Mouse (Mus musculus): ENCODE results near the gene Gm45208. TPM values are rescaled to one million over a fixed set of nuclear protein-coding genes. Genes with fewer than 3 reads are reported as not detected.

Gene Gm45208
- 0.69 and 0.82 TPM in 2 replicates for polyA plus RNA-seq (2015; fragmentation: Nextera tagmentation; extraction: Ambion mirVana)

DNA sequence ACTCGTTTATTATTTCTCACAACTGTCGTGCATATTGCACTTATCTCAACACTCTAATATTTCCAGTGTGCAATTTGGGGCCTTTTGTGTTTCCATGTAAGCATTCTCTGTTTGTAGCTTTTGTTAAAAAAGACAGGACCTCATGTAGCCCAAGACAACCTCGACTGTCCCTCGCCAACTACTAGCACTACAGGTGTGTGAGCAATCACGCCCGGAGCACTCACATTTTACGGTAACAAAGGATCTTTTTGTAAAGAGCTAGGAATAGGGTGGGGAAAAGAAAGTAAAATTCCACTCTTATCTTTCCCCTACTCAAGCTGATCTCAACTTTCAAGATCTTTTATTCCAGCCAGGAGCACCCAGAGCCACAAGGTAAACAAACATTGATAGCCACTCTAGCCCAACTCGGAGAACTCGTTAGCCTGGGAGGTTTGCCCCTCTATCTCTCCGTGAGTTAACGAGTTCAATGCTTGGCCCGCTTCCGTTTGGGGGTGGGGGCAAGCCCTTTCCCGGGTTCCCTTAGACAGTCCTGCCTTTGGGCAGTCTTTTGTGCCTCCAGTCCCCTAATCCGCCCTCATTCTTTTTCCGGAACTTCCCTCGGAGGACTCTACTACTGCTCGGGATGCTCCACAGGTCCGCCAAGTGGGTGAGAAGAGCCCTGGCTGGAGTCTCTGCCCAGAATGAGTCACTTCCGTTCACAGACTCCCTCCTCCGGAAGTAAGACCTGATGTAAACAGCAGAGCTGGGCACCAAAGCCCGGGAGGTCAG, at the start of gene Gm45208:
Gene Gm45208 (plus strand): TSS at position 732 of the 768 bp plus-strand sequence.

DNA sequence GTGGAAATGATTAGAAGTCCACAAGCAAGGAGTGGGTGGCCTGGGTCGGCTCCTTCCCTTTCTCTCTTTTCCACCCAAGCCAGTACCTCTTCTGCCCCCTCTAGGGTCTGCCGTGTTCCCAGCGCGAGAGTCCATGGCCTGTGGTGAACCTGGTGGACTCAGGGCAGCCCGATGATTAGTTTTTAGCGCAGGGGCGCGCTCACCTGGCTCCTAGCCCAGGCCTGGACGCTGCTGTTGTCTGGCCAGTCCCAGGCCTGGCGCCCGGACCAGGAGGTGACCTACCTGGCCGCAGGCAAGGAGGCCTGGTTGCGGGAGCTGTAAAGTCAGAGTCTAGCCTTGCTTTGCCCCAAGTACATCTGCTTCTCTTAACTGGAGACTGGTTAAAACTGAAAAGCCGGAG, 41.2 kb upstream of the Gm45208 start, which contains the start of gene Magix:
Gene Magix (minus strand): TSS at position 388 of the 400 bp plus-strand sequence.

DNA sequence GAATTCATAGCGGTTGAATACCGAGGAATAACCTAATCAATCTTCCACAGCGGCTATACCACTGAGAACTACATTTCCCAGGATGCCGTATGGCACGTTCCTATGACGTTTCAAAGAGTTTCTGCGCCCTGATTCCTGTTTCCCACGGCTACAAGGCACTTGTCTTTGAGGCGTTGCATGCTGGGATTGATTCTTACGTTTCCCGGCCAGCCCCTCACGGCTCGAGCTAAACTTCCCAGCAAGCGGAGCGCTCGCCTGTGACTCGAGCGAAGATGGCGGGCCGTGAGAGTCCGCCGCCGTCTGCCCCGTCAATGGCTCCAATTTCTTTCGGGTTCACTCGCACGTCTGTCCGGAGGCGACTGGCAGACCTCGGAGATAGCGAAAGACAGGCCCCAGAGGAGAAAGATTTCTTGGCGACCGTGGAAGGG, 25.1 kb upstream of the Gm45208 start, which contains the start of gene Gpkow:
Gene Gpkow (plus strand): TSS at position 178 of the 428 bp plus-strand sequence.

DNA sequence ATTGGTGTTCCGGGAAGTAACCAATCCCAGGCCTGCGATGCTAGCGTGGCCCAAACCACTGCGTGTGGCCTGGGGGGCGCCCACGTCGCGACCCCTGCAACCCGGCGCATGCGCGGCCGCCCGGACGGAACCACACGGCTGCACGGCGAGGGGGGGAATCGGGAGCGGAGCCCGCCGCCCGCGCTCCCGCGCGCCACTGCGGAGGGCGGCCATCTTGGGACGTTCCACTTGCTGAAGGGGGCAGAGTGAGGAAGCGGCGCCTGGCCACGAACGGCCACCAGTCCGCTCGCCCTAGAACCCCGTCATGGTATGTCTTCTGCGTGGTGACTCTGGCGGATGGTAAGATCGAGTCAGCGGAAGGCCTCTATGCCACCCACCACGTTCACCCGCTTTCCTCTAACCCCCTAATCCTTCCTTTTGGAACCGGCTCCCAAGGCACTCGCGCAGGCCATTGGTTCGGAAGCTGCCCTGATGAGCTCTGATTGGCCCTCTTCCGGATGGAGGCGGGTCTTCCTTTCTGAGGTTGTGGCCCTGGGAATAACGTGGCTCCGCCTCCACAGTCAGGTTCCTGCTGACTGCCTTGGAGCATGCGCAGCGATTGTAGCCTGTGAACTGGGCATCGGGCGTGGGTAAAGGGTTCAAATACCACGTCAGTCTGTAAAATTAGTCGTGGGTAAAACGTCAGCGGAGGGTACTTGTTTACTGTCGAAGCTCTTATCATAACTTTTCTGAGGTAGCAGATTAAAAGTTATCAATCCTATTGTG, 7.7 kb upstream of the Gm45208 start, which contains the start of gene Wdr45:
Gene Wdr45 (plus strand): TSS at position 199 of the 765 bp plus-strand sequence.

DNA sequence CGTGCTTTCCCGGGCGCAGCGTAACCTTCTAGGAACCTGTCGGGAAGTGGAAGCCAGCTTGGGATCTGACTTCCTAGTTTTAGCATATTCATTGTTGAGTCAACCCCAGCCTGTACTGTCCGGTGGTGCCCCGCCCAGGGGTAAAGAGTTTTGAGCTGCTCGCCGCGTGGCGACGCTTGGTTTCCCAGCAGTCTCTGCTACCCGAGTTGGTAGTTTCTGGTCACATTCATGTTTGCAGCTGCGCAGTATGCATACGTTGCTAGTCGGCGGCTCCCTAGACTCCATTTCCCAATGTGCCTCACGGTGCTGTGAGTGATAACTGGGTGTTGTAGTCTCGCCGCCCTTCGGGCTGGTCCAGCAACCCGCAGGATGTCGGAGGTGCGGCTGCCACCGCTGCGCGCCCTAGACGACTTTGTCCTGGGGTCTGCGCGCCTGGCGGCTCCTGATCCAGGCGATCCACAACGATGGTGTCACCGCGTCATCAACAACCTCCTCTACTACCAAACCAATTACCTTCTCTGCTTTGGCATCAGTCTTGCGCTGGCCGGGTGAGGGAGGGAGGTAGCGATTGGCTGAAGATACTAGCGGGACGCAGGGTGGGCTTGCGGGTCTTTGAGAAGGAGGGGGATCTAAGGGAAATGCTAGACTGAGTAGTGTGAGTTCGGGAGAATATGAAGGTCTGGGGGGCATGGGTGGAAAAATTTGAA, 6.3 kb downstream of the Gm45208 start, which contains the start of gene Praf2:
Gene Praf2 (plus strand): TSS at position 225 of the 707 bp plus-strand sequence.

DNA sequence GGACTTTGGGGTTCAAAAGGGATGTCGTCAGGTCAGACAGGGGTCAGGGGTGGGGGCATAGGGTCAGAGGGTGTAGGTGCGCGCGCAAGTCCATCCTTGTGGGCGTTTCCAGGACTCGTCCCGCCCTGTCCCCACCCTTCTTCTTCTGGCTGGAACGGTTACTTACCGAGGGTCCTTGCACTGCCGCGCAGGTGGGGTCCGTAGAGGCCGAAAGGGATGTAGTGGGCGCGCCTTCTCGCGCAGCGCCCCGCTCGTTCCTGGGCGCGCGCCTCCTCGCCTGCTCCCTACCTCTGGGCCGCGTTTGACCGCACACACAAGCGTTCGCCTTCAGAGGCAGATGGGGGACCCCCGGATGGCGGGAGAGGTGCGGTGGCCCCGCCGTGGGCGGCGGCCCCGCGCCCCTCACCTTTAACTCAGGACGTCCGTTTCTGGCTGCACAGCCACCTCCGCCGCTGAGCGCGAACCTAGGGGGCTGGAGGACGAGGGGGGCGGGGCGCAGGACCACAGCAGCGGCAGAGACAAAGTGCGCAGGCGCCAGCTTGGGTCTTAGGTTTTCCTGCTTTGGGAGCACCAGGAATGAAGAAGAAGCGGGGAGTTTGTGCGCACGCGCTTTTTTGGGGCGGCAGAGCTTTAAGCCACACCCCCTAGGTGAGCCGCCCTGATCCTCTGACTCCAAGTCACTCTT, 28.5 kb downstream of the Gm45208 start, which contains the start of gene Ccdc120:
Gene Ccdc120 (minus strand): TSS at position 474 of the 685 bp plus-strand sequence.

DNA sequence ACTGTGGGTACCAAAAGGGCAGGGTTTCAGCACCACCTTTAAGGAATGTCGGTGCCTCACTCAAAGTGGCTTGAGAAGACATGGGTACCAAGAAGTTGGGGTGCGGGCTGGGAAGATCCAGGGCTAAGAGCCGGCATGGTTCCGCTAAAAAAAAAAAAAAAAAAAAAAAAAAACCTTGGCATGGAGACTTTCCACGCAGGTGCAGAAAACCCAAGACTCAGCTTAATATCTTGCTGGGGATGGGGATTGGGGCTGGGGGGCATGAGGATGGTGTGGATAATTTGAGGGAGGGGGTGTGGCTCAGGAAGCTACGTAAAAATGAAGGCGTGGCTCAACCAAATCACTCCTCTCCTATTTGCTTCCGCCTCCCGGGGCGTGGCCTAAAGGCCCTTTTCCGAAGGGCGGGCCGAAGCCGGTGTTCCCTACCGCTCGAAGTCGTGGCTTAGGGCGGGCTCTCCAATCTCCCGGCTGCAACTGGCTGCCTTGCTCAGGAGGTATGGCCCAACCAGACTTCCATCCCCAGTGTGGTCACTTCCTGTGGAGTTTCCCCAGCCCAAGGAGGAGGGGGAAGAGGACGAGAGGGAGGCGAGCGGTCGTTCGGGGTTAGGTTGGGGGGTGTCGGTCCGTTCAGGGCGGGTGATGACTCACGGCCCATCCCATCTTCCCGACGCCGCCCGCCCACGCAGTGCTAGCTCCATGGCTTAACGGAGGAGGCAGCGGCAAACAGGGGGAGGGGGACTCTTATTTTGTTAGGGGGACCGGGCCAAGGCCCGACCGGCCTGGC, 40.3 kb downstream of the Gm45208 start, which contains the start of gene Tfe3:
Gene Tfe3 (plus strand): TSS at position 424 of the 784 bp plus-strand sequence.

Other genes starting within 250 kb of the Gm45208 start
- not detected in 2 replicates for gene Foxp3, start 148.6 kb upstream of the Gm45208 start, polyA plus RNA-seq (2015; fragmentation: Nextera tagmentation; extraction: Ambion mirVana)
- 0.25 and 0.29 TPM in 2 replicates for gene Ppp1r3f, start 148.0 kb upstream of the Gm45208 start, polyA plus RNA-seq (2015; fragmentation: Nextera tagmentation; extraction: Ambion mirVana)
- 20.3 and 21.9 TPM in 2 replicates for gene Ccdc22, start 116.7 kb upstream of the Gm45208 start, polyA plus RNA-seq (2015; fragmentation: Nextera tagmentation; extraction: Ambion mirVana)
- gene Cacna1f, start 115.2 kb upstream of the Gm45208 start, polyA plus RNA-seq (2015; fragmentation: Nextera tagmentation; extraction: Ambion mirVana): 0.06 and 0.11 TPM in 2 replicates
- 0.34 and 0.43 TPM in 2 replicates for gene Syp, start 83.8 kb upstream of the Gm45208 start, polyA plus RNA-seq (2015; fragmentation: Nextera tagmentation; extraction: Ambion mirVana)
- 4.6 and 5.8 TPM in 2 replicates for gene Prickle3, start 65.0 kb upstream of the Gm45208 start, polyA plus RNA-seq (2015; fragmentation: Nextera tagmentation; extraction: Ambion mirVana)
- 82.0 and 99.0 TPM in 2 replicates for gene Plp2, start 50.9 kb upstream of the Gm45208 start, polyA plus RNA-seq (2015; fragmentation: Nextera tagmentation; extraction: Ambion mirVana)
- 0.34 and 0.70 TPM in 2 replicates for gene Magix, start 41.0 kb upstream of the Gm45208 start, polyA plus RNA-seq (2015; fragmentation: Nextera tagmentation; extraction: Ambion mirVana)
- 15.6 and 16.1 TPM in 2 replicates for gene Gpkow, start 25.1 kb upstream of the Gm45208 start, polyA plus RNA-seq (2015; fragmentation: Nextera tagmentation; extraction: Ambion mirVana)
- gene Wdr45, start 7.9 kb upstream of the Gm45208 start, polyA plus RNA-seq (2015; fragmentation: Nextera tagmentation; extraction: Ambion mirVana): 23.5 and 26.1 TPM in 2 replicates
- 7.2 and 7.9 TPM in 2 replicates for gene Praf2, start 6.2 kb downstream of the Gm45208 start, polyA plus RNA-seq (2015; fragmentation: Nextera tagmentation; extraction: Ambion mirVana)
- 2.1 and 2.4 TPM in 2 replicates for gene Ccdc120, start 28.7 kb downstream of the Gm45208 start, polyA plus RNA-seq (2015; fragmentation: Nextera tagmentation; extraction: Ambion mirVana)
- gene Tfe3, start 40.3 kb downstream of the Gm45208 start, polyA plus RNA-seq (2015; fragmentation: Nextera tagmentation; extraction: Ambion mirVana): 14.4 and 18.0 TPM in 2 replicates
- 38.5 and 43.6 TPM in 2 replicates for gene Gripap1, start 67.5 kb downstream of the Gm45208 start, polyA plus RNA-seq (2015; fragmentation: Nextera tagmentation; extraction: Ambion mirVana)
- 0.41 and 0.44 TPM in 2 replicates for gene Kcnd1, start 100.0 kb downstream of the Gm45208 start, polyA plus RNA-seq (2015; fragmentation: Nextera tagmentation; extraction: Ambion mirVana)
- gene Otud5, start 119.1 kb downstream of the Gm45208 start, polyA plus RNA-seq (2015; fragmentation: Nextera tagmentation; extraction: Ambion mirVana): 47.1 and 48.6 TPM in 2 replicates
- gene Pim2, start 156.0 kb downstream of the Gm45208 start, polyA plus RNA-seq (2015; fragmentation: Nextera tagmentation; extraction: Ambion mirVana): 4.5 and 6.1 TPM in 2 replicates
- gene Slc35a2, start 161.8 kb downstream of the Gm45208 start, polyA plus RNA-seq (2015; fragmentation: Nextera tagmentation; extraction: Ambion mirVana): 14.2 and 17.2 TPM in 2 replicates
- 56.8 and 65.6 TPM in 2 replicates for gene Pqbp1, start 177.0 kb downstream of the Gm45208 start, polyA plus RNA-seq (2015; fragmentation: Nextera tagmentation; extraction: Ambion mirVana)
- gene Timm17b, start 177.1 kb downstream of the Gm45208 start, polyA plus RNA-seq (2015; fragmentation: Nextera tagmentation; extraction: Ambion mirVana): 104 and 105 TPM in 2 replicates
- gene Gm10491, start 185.6 kb downstream of the Gm45208 start, polyA plus RNA-seq (2015; fragmentation: Nextera tagmentation; extraction: Ambion mirVana): not detected in 2 replicates
- gene Gm10490, start 187.3 kb downstream of the Gm45208 start, polyA plus RNA-seq (2015; fragmentation: Nextera tagmentation; extraction: Ambion mirVana): not detected in 2 replicates
- 0.10 and 0.12 TPM in 2 replicates for gene Pcsk1n, start 197.6 kb downstream of the Gm45208 start, polyA plus RNA-seq (2015; fragmentation: Nextera tagmentation; extraction: Ambion mirVana)
- gene Eras, start 206.4 kb downstream of the Gm45208 start, polyA plus RNA-seq (2015; fragmentation: Nextera tagmentation; extraction: Ambion mirVana): not detected in 2 replicates
- 4.6 and 5.7 TPM in 2 replicates for gene Hdac6, start 225.6 kb downstream of the Gm45208 start, polyA plus RNA-seq (2015; fragmentation: Nextera tagmentation; extraction: Ambion mirVana)

Measured in spleen, postnatal 0 days (tissue).